Mouse (Mus musculus) heart, postnatal 0 days (tissue): ENCODE measurements around the gene Dennd4c. TPM values are rescaled to one million over a fixed set of nuclear protein-coding genes. Genes with fewer than 3 reads are reported as not detected.
"Not testable (repeated sequence)": the region's sequence is repeated elsewhere in the genome, so short reads cannot be mapped to it uniquely, and the experiment has no call there.

Source experiments
- ATAC-seq: fragments of 200-750 bp; cut with Nextera tagmentation; 2 replicates; pipeline ENCODE4 v1.8.0; 2017; ENCODE audit warnings: low read depth, moderate number of reproducible peaks, moderate library complexity; ENCODE audit not compliant: insufficient read depth
- DNase-seq: peaks from one replicate; pipeline ENCODE4 v3.0.0-alpha.2; 2016; ENCODE audit warnings: low spot score
- H3K27ac ChIP-seq: fragments of 300-500 bp; sonication (generic); 2 replicates; pipeline ENCODE4 v1.5.1; 2014; ENCODE audit warnings: low read depth, mild to moderate bottlenecking
- H3K27me3 ChIP-seq: fragments of 300-500 bp; sonication (generic); 2 replicates; pipeline ENCODE4 v1.6.1; 2014; ENCODE audit warnings: low read length, mixed read lengths; ENCODE audit not compliant: control insufficient read depth, insufficient read depth
- H3K36me3 ChIP-seq: fragments of 300-500 bp; sonication (generic); replicated peaks from 2 replicates; pipeline ENCODE4 v1.6.1; 2014; ENCODE audit warnings: low read length, mixed read lengths; ENCODE audit not compliant: control insufficient read depth, insufficient read depth
- H3K4me1 ChIP-seq: fragments of 300-500 bp; sonication (generic); 2 replicates; pipeline ENCODE4 v1.6.1; 2014; ENCODE audit warnings: antibody characterized with exemption; ENCODE audit not compliant: control insufficient read depth, insufficient read depth
- H3K4me2 ChIP-seq: fragments of 300-500 bp; sonication (generic); 2 replicates; pipeline ENCODE4 v1.6.1; 2014; ENCODE audit warnings: low read depth, mild to moderate bottlenecking, low read length, moderate library complexity
- H3K4me3 ChIP-seq: fragments of 300-500 bp; sonication (generic); 2 replicates; pipeline ENCODE4 v1.5.1; 2014; ENCODE audit warnings: low read depth, low read length
- H3K9ac ChIP-seq: fragments of 300-500 bp; sonication (generic); replicated peaks from 2 replicates; pipeline ENCODE4 v1.6.1; 2014; ENCODE audit warnings: low read depth, low read length, mixed read lengths
- H3K9me3 ChIP-seq: fragments of 300-500 bp; sonication (generic); replicated peaks from 2 replicates; pipeline ENCODE4 v1.6.1; 2016; ENCODE audit warnings: low read length; ENCODE audit not compliant: control insufficient read depth
- CTCF ChIP-seq: IDR thresholded peaks from 2 replicates; pipeline ENCODE4 v1.5.1; 2016; ENCODE audit warnings: antibody characterized with exemption, control low read depth, low read depth
- EP300 ChIP-seq: IDR thresholded peaks from 2 replicates; pipeline ENCODE4 v1.6.1; 2016; ENCODE audit warnings: antibody characterized with exemption, low read depth
- WGBS: fragments of 180-500 bp; shearing (Covaris S2); extraction: QIAGEN DNeasy Blood & Tissue Kit; methylation state at CpG from one replicate; pipeline ENCODE4 v1.1.7; 2014; 5-methylcytosine and 5-hydroxymethylcytosine counted together
- polyA plus RNA-seq: library from polyadenylated mRNA; unstranded; fragments of >200 nt; fragmentation: Nextera tagmentation; extraction: Ambion mirVana; gene quantifications from 2 replicates; pipeline ENCODE4 v1.2.1, GENCODE M21; 2015
- total RNA-seq: library from RNA; depleted of rRNA; stranded (reverse); fragments of >200 nt; gene quantifications from 2 replicates; pipeline ENCODE4 v1.2.3, GENCODE M21; 2014; ENCODE audit warnings: low replicate concordance

Dennd4c gene
- total and polyA plus RNA-seq, 2 experiments from 2014 or later, result 3.4 to 28.6 TPM

GRCm38 (mm10) chr4:86810604-86811003 is 62.2 kb downstream of the Dennd4c start:
- Histone ChIP-seq H3K36me3 (peaks cover 34% of the 10 kb centered on the region), H3K4me1 (no peaks in the 10 kb centered on the region), H3K27ac (no peak overlapping the region), H3K4me2 (no peak overlapping the region), H3K9me3 (no peaks in the 10 kb centered on the region), H3K27me3 (no peaks in the 10 kb centered on the region), H3K9ac (no peak overlapping the region), H3K4me3 (no peak overlapping the region)
- WGBS, result 48% methylated on average over 2 of the region's 2 CpGs
- DNase-seq (peak; percentile 30), ATAC-seq (no peak)
- TF ChIP-seq CTCF (peak; percentile 53), EP300 (no peak)

DNA sequence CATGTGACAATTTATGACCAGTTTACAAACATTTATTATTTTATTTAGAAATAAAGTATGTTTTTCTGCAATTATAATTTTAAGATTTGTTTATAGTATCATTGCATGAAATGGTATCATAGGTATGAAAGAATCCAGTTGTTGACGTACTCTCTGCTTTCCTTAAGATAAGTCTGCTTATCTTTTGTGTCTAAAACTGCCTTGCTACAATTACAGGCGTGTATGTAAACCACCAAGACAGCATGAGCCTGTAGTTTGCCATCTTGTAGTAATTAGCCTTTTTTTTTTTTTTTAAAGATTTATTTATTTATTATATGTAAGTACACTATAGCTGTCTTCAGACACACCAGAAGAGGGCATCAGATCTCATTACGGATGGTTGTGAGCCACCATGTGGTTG is 66.5 kb downstream of the Dennd4c start:
- peaks cover 39% of the 10 kb centered on the region for H3K36me3 ChIP-seq
- H3K4me1 ChIP-seq, result no peaks in the 10 kb centered on the region
- TF ChIP-seq CTCF, result no peak
- TF ChIP-seq EP300, result no peak
- no peak overlapping the region for H3K27ac ChIP-seq
- H3K9me3 ChIP-seq, result no peaks in the 10 kb centered on the region
- ATAC-seq (no peak), DNase-seq (no peak)
- 85% methylated on average over 2 of the region's 3 CpGs for WGBS
- no peak overlapping the region for H3K9ac ChIP-seq
- no peak overlapping the region for H3K4me3 ChIP-seq
- H3K4me2 ChIP-seq, result no peak overlapping the region
- H3K27me3 ChIP-seq, result no peaks in the 10 kb centered on the region

- Histone ChIP-seq H3K27ac (no peak overlapping the region), H3K4me2 (no peak overlapping the region), H3K4me3 (no peak overlapping the region), H3K4me1 (no peaks in the 10 kb centered on the region), H3K9me3 (no peaks in the 10 kb centered on the region), H3K36me3 (peaks cover 59% of the 10 kb centered on the region), H3K9ac (no peak overlapping the region), H3K27me3 (no peaks in the 10 kb centered on the region)
- peak; percentile 42 for DNase-seq
- no peak for ATAC-seq
- TF ChIP-seq EP300 (no peak), CTCF (peak; percentile 70)
- 91% methylated on average over 2 of the region's 2 CpGs for WGBS
These were observed 74.8 kb downstream of the Dennd4c start for GRCm38 (mm10) chr4:86823169-86823568.

DNA sequence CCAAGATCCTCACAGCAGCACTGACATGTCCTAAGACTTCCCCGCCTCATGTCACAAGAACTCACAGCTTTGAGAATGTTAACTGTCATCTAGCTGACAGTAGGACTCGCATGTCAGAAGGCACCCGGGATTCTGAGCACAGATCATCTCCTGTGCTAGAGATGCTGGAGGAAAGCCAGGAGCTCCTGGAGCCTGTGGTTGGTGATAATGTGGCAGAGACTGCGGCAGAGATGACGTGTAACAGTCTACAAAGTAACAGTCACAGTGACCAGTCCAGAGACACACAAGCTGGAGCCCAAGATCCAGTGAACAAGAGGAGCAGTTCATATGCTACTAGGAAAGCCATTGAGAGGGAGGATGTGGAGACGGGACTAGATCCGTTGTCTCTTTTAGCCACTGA is 76.8 kb downstream of the Dennd4c start:
- no peak overlapping the region for H3K27ac ChIP-seq
- no peaks in the 10 kb centered on the region for H3K27me3 ChIP-seq
- peaks cover 69% of the 10 kb centered on the region for H3K36me3 ChIP-seq
- no peaks in the 10 kb centered on the region for H3K4me1 ChIP-seq
- H3K9me3 ChIP-seq, result no peaks in the 10 kb centered on the region
- H3K4me3 ChIP-seq, result no peak overlapping the region
- no peak for DNase-seq
- no peak for TF ChIP-seq EP300
- no peak for TF ChIP-seq CTCF
- ATAC-seq, result no peak
- H3K9ac ChIP-seq, result no peak overlapping the region
- no peak overlapping the region for H3K4me2 ChIP-seq
- 48% methylated on average over 7 of the region's 7 CpGs for WGBS

- DNase-seq, result no peak
- Histone ChIP-seq H3K27ac (no peak overlapping the region), H3K9ac (no peak overlapping the region), H3K4me3 (no peak overlapping the region), H3K36me3 (peaks cover 71% of the 10 kb centered on the region), H3K4me2 (no peak overlapping the region), H3K4me1 (no peaks in the 10 kb centered on the region), H3K9me3 (no peaks in the 10 kb centered on the region), H3K27me3 (no peaks in the 10 kb centered on the region)
- ATAC-seq, result no peak
- no peak for TF ChIP-seq CTCF
- TF ChIP-seq EP300, result no peak
- WGBS, result 95% methylated on average over 2 of the region's 2 CpGs
These were observed 83.5 kb downstream of the Dennd4c start for GRCm38 (mm10) chr4:86831896-86832295.

DNA sequence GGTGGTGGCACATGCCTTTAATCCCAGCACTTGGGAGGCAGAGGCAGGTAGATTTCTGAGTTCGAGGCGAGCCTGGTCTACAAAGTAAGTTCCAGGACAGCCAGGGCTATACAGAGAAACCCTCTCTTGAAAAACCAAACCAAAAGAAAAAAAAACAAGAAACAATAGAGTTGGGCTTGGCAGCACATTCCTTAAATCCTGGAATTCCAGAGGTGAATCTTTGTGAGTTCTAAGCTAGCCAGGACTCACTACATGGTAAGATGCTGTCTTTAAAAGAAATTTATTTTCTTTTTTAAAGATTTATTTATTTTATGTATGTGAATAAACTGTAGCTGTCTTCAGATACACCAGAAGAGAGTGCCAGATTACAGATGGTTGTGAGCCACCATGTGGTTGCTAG is 92.8 kb downstream of the Dennd4c start:
- WGBS, result 98% methylated on average over 2 of the region's 2 CpGs
- peaks cover 79% of the 10 kb centered on the region for H3K36me3 ChIP-seq
- not testable (repeated sequence) for DNase-seq, H3K27ac ChIP-seq, H3K4me3 ChIP-seq, H3K9me3 ChIP-seq, H3K27me3 ChIP-seq, H3K4me1 ChIP-seq, H3K9ac ChIP-seq, ATAC-seq, H3K4me2 ChIP-seq
